8 mouse cellular contexts compared by ENCODE assay signal in genomic region chr19:4877785-4878184, GRCm38 (mm10). TPM values are rescaled to one million over a fixed set of nuclear protein-coding genes. Genes with fewer than 3 reads are reported as not detected.
A peak's percentile ranks its signal among the peaks of the same experiment; 100 is the strongest.
DNase-seq lines count a peak whose midpoint lies in the region; ATAC-seq and TF ChIP-seq lines count a peak whose summit lies in the region.

Gene Actn3 (minus strand): TSS chr19:4877909.

- no peak for TF ChIP-seq POLR2A in small intestine, adult 2 months (IDR thresholded peaks at IDR 0.05; ENCODE audit: low read depth, low read length)

- ATAC-seq in granulocyte monocyte progenitor cell, adult 5-6 weeks (replicated peaks; ENCODE audit: poor library complexity, severe bottlenecking), result peak; percentile 15; the same call in 1 of the 2 replicates
- ATAC-seq in intestine, postnatal 0 days, result peak; percentile 9; the same call in 1 of the 2 replicates
- ATAC-seq in lung, embryonic 14.5 days (ENCODE audit: insufficient read depth), result peak; percentile 54

- H3K4me1 ChIP-seq in intestine, postnatal 0 days (replicated peaks; ENCODE audit: control insufficient read depth, insufficient read depth, low read length), result peaks cover 5% of the 10 kb centered on the region; the same call in 1 of the 2 replicates
- H3K4me1 ChIP-seq in lung, embryonic 14.5 days (ENCODE audit: insufficient read depth), result 0 out of 2 replicates have a peak, but pooled peaks cover 5% of the 10 kb centered on the region
- H3K4me1 ChIP-seq in small intestine, adult 2 months (ENCODE audit: control insufficient read depth, insufficient read depth, insufficient read length, low read length), result peaks cover 6% of the 10 kb centered on the region

- 1% methylated on average over 17 of the region's 17 CpGs for WGBS in intestine, postnatal 0 days
- 2% methylated on average over 17 of the region's 17 CpGs for WGBS in lung, embryonic 14.5 days
- WGBS in small intestine, adult 2 months, result 5% methylated on average over 17 of the region's 17 CpGs

- no peak; the same call in 1 of the 2 replicates for TF ChIP-seq CTCF in intestine, postnatal 0 days (IDR thresholded peaks at IDR 0.05; ENCODE audit: low read depth)
- no peak for TF ChIP-seq CTCF in lung, embryonic 14.5 days (IDR thresholded peaks at IDR 0.05; ENCODE audit: low read depth)
- no peak for TF ChIP-seq CTCF in small intestine, adult 2 months (IDR thresholded peaks at IDR 0.05; ENCODE audit: extremely low read depth, insufficient read length, insufficient replicate concordance, low read depth, low read length)

- H3K9me3 ChIP-seq in intestine, postnatal 0 days (ENCODE audit: control insufficient read depth), result no peaks in the 10 kb centered on the region
- H3K9me3 ChIP-seq in lung, embryonic 14.5 days (ENCODE audit: low read depth, low read length), result no peaks in the 10 kb centered on the region

- H3K36me3 ChIP-seq in intestine, postnatal 0 days (ENCODE audit: control insufficient read depth, insufficient read depth), result 0 out of 2 replicates have a peak, but pooled peaks cover 3% of the 10 kb centered on the region
- no peaks in the 10 kb centered on the region for H3K36me3 ChIP-seq in lung, embryonic 14.5 days (ENCODE audit: insufficient read depth)
- H3K36me3 ChIP-seq in small intestine, adult 2 months (ENCODE audit: control insufficient read depth, insufficient read depth, low read length), result no peaks in the 10 kb centered on the region

- DNase-seq in urinary bladder, postnatal 14 days (ENCODE audit: low spot score), result peak; percentile 64
- DNase-seq in urinary bladder, adult 2 months (ENCODE audit: low spot score), result no peak
- DNase-seq in lung, embryonic 14.5 days, result peak; percentile 59
- DNase-seq in B cell, adult 2 months, result no peak
- no peak for DNase-seq in adrenal gland, adult 18-20 months (ENCODE audit: low spot score in 2 of 2)

- no peak within 1 kb of the TSS; the same call in 1 of the 2 replicates for H3K27ac ChIP-seq in intestine, postnatal 0 days (ENCODE audit: low read depth, low read length)
- H3K27ac ChIP-seq in lung, embryonic 14.5 days (ENCODE audit: low read depth), result peak within 1 kb of the TSS; percentile 67
- no peak within 1 kb of the TSS for H3K27ac ChIP-seq in small intestine, adult 2 months (ENCODE audit: insufficient read depth, low read depth, low read length)

- 0 out of 2 replicates have a peak, but pooled peaks cover 4% of the 10 kb centered on the region for H3K27me3 ChIP-seq in intestine, postnatal 0 days (replicated peaks; ENCODE audit: control insufficient read depth, insufficient read depth, low read length)
- H3K27me3 ChIP-seq in lung, embryonic 14.5 days (ENCODE audit: insufficient read depth, low read length), result no peaks in the 10 kb centered on the region
- 0 out of 2 replicates have a peak, but pooled peaks cover 2% of the 10 kb centered on the region for H3K27me3 ChIP-seq in small intestine, adult 2 months (ENCODE audit: control insufficient read depth, insufficient read depth, low read length)

- peak within 1 kb of the TSS; percentile 76 for H3K9ac ChIP-seq in intestine, postnatal 0 days (ENCODE audit: low read depth, low read length)
- peak within 1 kb of the TSS; percentile 80 for H3K9ac ChIP-seq in lung, embryonic 14.5 days

- H3K4me2 ChIP-seq in intestine, postnatal 0 days (replicated peaks; ENCODE audit: low read depth), result peak within 1 kb of the TSS; percentile 86
- peak within 1 kb of the TSS; percentile 91 for H3K4me2 ChIP-seq in lung, embryonic 14.5 days

- peak within 1 kb of the TSS; percentile 82 for H3K4me3 ChIP-seq in intestine, postnatal 0 days (ENCODE audit: low read depth, low read length)
- H3K4me3 ChIP-seq in lung, embryonic 14.5 days (ENCODE audit: low read depth, low read length), result peak within 1 kb of the TSS; percentile 90
- peak within 1 kb of the TSS; percentile 92 for H3K4me3 ChIP-seq in small intestine, adult 2 months (ENCODE audit: low read depth, low read length)

RNA-seq across cellular contexts. Expression of gene Actn3, which starts in this region (rescaled TPM):
- 1.3 and 2.5 TPM in 2 replicates for polyA plus RNA-seq in urinary bladder, adult 2 months (2012; rRNA removed)
- 0.34 TPM in 1 of 2 replicates, not detected in the other for total RNA-seq in granulocyte monocyte progenitor cell, adult 5-6 weeks (2014; fragmentation: Nextera tagmentation)
- 1.2 TPM in 1 of 2 replicates, not detected in the other for total RNA-seq in granulocyte monocyte progenitor cell, adult 5-6 weeks (2017)
- 0.47 and 0.56 TPM in 2 replicates for polyA plus RNA-seq in intestine, postnatal 0 days (2015; fragmentation: Nextera tagmentation; extraction: Ambion mirVana)
- polyA plus RNA-seq in lung, embryonic 14.5 days (2014; fragmentation: Nextera tagmentation; extraction: Ambion mirVana), result 1.5 and 1.6 TPM in 2 replicates
- 0.32 and 0.58 TPM in 2 replicates for polyA plus RNA-seq in small intestine, adult 2 months (2012; rRNA removed)
- total RNA-seq in adrenal gland, adult 18-20 months (2021), result 1 to 10 TPM in 1 of 2 experiments, under 1 TPM in 1; 0.73 to 1.5 TPM

Comparison
In these comparisons a context has a peak if more than half of its experiments do, and no peak if none do; other contexts are left out.
1. DNase-seq: peak in urinary bladder, postnatal 14 days (single experiment) and lung, embryonic 14.5 days (single experiment); none in urinary bladder, adult 2 months (single experiment), B cell, adult 2 months (0 of 2) and adrenal gland, adult 18-20 months (0 of 2).
2. Peak in ATAC-seq, H3K4me3 ChIP-seq, H3K9ac ChIP-seq and H3K4me2 ChIP-seq in intestine, postnatal 0 days; RNA of the gene not detected or under 1 TPM.
3. Peak in every context shown above with its lines, with median percentiles within 50 percentile points of each other: ATAC-seq and H3K4me3 ChIP-seq.